Mouse (Mus musculus): ENCODE results near the gene Hnf4a. TPM values are rescaled to one million over a fixed set of nuclear protein-coding genes. Genes with fewer than 3 reads are reported as not detected.

Gene Hnf4a
- polyA plus RNA-seq, 1 experiment, result 0.01 TPM

GRCm38 (mm10) chr2:163554425-163554982 lies 47.9 kb downstream of the Hnf4a start:
- Histone ChIP-seq H3K36me3 (ENCODE audit: control insufficient read depth) (peaks cover 8% of the 10 kb centered on the region; the same call in 1 of the 2 replicates), H3K27me3 (ENCODE audit: control insufficient read depth) (no peaks in the 10 kb centered on the region), H3K9me3 (ENCODE audit: control insufficient read depth, low read length) (no peaks in the 10 kb centered on the region), H3K4me1 (ENCODE audit: control insufficient read depth) (peaks cover 16% of the 10 kb centered on the region), H3K4me3 (replicated peaks) (no peak overlapping the region)
- TF ChIP-seq TAL1 (IDR thresholded peaks at IDR 0.05; ENCODE audit: low read length), result no peak
- no peak for TF ChIP-seq GATA1 (IDR thresholded peaks at IDR 0.05; ENCODE audit: low read length)

- TF ChIP-seq GATA1 (IDR thresholded peaks at IDR 0.05; ENCODE audit: low read length) (no peak), TAL1 (IDR thresholded peaks at IDR 0.05; ENCODE audit: low read length) (no peak)
- H3K9me3 ChIP-seq (ENCODE audit: control insufficient read depth, low read length), result no peaks in the 10 kb centered on the region
Observed at GRCm38 (mm10) chr2:163554996-163555395, 48.4 kb downstream of the Hnf4a start.

GRCm38 (mm10) chr2:163555417-163555816 lies 48.8 kb downstream of the Hnf4a start:
- Histone ChIP-seq H3K4me3 (replicated peaks) (no peak overlapping the region), H3K27me3 (ENCODE audit: control insufficient read depth) (no peaks in the 10 kb centered on the region), H3K4me1 (ENCODE audit: control insufficient read depth) (peaks cover 16% of the 10 kb centered on the region), H3K9me3 (ENCODE audit: control insufficient read depth, low read length) (no peaks in the 10 kb centered on the region), H3K36me3 (ENCODE audit: control insufficient read depth) (peaks cover 8% of the 10 kb centered on the region; the same call in 1 of the 2 replicates)
- no peak for TF ChIP-seq TAL1 (IDR thresholded peaks at IDR 0.05; ENCODE audit: low read length)

More at GRCm38 (mm10) chr2:163554996-163555395, 48.4 kb downstream of the Hnf4a start:
- Histone ChIP-seq H3K4me3 (replicated peaks) (no peak overlapping the region), H3K36me3 (ENCODE audit: control insufficient read depth) (peaks cover 8% of the 10 kb centered on the region; the same call in 1 of the 2 replicates), H3K4me1 (ENCODE audit: control insufficient read depth) (peaks cover 16% of the 10 kb centered on the region), H3K27me3 (ENCODE audit: control insufficient read depth) (no peaks in the 10 kb centered on the region)

- TF ChIP-seq TAL1 (IDR thresholded peaks at IDR 0.05; ENCODE audit: low read length) (no peak), GATA1 (IDR thresholded peaks at IDR 0.05; ENCODE audit: low read length) (no peak)
- H3K4me3 ChIP-seq (replicated peaks), result no peak overlapping the region
- H3K27me3 ChIP-seq (ENCODE audit: control insufficient read depth), result no peaks in the 10 kb centered on the region
- H3K4me1 ChIP-seq (ENCODE audit: control insufficient read depth), result no peaks in the 10 kb centered on the region; the same call in 1 of the 2 replicates
- H3K36me3 ChIP-seq (ENCODE audit: control insufficient read depth), result peaks cover 10% of the 10 kb centered on the region; the same call in 1 of the 2 replicates
- H3K9me3 ChIP-seq (ENCODE audit: control insufficient read depth, low read length), result no peaks in the 10 kb centered on the region
Observed at GRCm38 (mm10) chr2:163558548-163558947, 51.9 kb downstream of the Hnf4a start.

- H3K27me3 ChIP-seq (ENCODE audit: control insufficient read depth), result no peaks in the 10 kb centered on the region
- peaks cover 13% of the 10 kb centered on the region; the same call in 1 of the 2 replicates for H3K36me3 ChIP-seq (ENCODE audit: control insufficient read depth)
- no peaks in the 10 kb centered on the region; the same call in 1 of the 2 replicates for H3K4me1 ChIP-seq (ENCODE audit: control insufficient read depth)
- no peak for TF ChIP-seq GATA1 (IDR thresholded peaks at IDR 0.05; ENCODE audit: low read length)
- no peak for TF ChIP-seq TAL1 (IDR thresholded peaks at IDR 0.05; ENCODE audit: low read length)
- H3K9me3 ChIP-seq (ENCODE audit: control insufficient read depth, low read length), result no peaks in the 10 kb centered on the region
- H3K4me3 ChIP-seq (replicated peaks), result no peak overlapping the region
Observed at GRCm38 (mm10) chr2:163559236-163559635, 52.6 kb downstream of the Hnf4a start.

GRCm38 (mm10) chr2:163560247-163560646 lies 53.6 kb downstream of the Hnf4a start:
- Histone ChIP-seq H3K36me3 (ENCODE audit: control insufficient read depth) (peaks cover 13% of the 10 kb centered on the region; the same call in 1 of the 2 replicates), H3K4me1 (ENCODE audit: control insufficient read depth) (no peaks in the 10 kb centered on the region; the same call in 1 of the 2 replicates), H3K9me3 (ENCODE audit: control insufficient read depth, low read length) (no peaks in the 10 kb centered on the region), H3K27me3 (ENCODE audit: control insufficient read depth) (no peaks in the 10 kb centered on the region), H3K4me3 (replicated peaks) (no peak overlapping the region)
- TF ChIP-seq GATA1 (IDR thresholded peaks at IDR 0.05; ENCODE audit: low read length), result no peak
- TF ChIP-seq TAL1 (IDR thresholded peaks at IDR 0.05; ENCODE audit: low read length), result no peak

- TF ChIP-seq TAL1 (IDR thresholded peaks at IDR 0.05; ENCODE audit: low read length) (no peak), GATA1 (IDR thresholded peaks at IDR 0.05; ENCODE audit: low read length) (no peak)
- no peak overlapping the region for H3K4me3 ChIP-seq (replicated peaks)
- no peaks in the 10 kb centered on the region for H3K27me3 ChIP-seq (ENCODE audit: control insufficient read depth)
- no peaks in the 10 kb centered on the region; the same call in 1 of the 2 replicates for H3K4me1 ChIP-seq (ENCODE audit: control insufficient read depth)
- no peaks in the 10 kb centered on the region for H3K9me3 ChIP-seq (ENCODE audit: control insufficient read depth, low read length)
- peaks cover 13% of the 10 kb centered on the region; the same call in 1 of the 2 replicates for H3K36me3 ChIP-seq (ENCODE audit: control insufficient read depth)
Observed at GRCm38 (mm10) chr2:163561258-163561948, 54.8 kb downstream of the Hnf4a start.

- H3K36me3 ChIP-seq (ENCODE audit: control insufficient read depth), result peaks cover 10% of the 10 kb centered on the region; the same call in 1 of the 2 replicates
- no peaks in the 10 kb centered on the region for H3K27me3 ChIP-seq (ENCODE audit: control insufficient read depth)
- TF ChIP-seq GATA1 (IDR thresholded peaks at IDR 0.05; ENCODE audit: low read length) (no peak), TAL1 (IDR thresholded peaks at IDR 0.05; ENCODE audit: low read length) (no peak)
- H3K4me1 ChIP-seq (ENCODE audit: control insufficient read depth), result no peaks in the 10 kb centered on the region
- no peaks in the 10 kb centered on the region for H3K9me3 ChIP-seq (ENCODE audit: control insufficient read depth, low read length)
- H3K4me3 ChIP-seq (replicated peaks), result no peak overlapping the region
Observed at GRCm38 (mm10) chr2:163564646-163565045, 58.0 kb downstream of the Hnf4a start.

- Histone ChIP-seq H3K4me3 (replicated peaks) (no peak overlapping the region), H3K9me3 (ENCODE audit: control insufficient read depth, low read length) (no peaks in the 10 kb centered on the region), H3K4me1 (ENCODE audit: control insufficient read depth) (no peaks in the 10 kb centered on the region; the same call in 1 of the 2 replicates), H3K27me3 (ENCODE audit: control insufficient read depth) (peaks cover 6% of the 10 kb centered on the region; the same call in 1 of the 2 replicates), H3K36me3 (ENCODE audit: control insufficient read depth) (peaks cover 4% of the 10 kb centered on the region; the same call in 1 of the 2 replicates)
- TF ChIP-seq TAL1 (IDR thresholded peaks at IDR 0.05; ENCODE audit: low read length), result no peak
- TF ChIP-seq GATA1 (IDR thresholded peaks at IDR 0.05; ENCODE audit: low read length), result no peak
Observed at GRCm38 (mm10) chr2:163574321-163574720, 67.7 kb downstream of the Hnf4a start.
